Mouse (Mus musculus): Measurements from ENCODE around the gene Mier2.

GRCm38 (mm10) chr10:79569921-79570320 lies 14.9 kb upstream of the Mier2 start:
- no peak for TF ChIP-seq GATA1 (IDR thresholded peaks at IDR 0.05; ENCODE audit: low read length)
- TF ChIP-seq TAL1 (IDR thresholded peaks at IDR 0.05; ENCODE audit: low read length), result no peak
